In the genomic region with DNA sequence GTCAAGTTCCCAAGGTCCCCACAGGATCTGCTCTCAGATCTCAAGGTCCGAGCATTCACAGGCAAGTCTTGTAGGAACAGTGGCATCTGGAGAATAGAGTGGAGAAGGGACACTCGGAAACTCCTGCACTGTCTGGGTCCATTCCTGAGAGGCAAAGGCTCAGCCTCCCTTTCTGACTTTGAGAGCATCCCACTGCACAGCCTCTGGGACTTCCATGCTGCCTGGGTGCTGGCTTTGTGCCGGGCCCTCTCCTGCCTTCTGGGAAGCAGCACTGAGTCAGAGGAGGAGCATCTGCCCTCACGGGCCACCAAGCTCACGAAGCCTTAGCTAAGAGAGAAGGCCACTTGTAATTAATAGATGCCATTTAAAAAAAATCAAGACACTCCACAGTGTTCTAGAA, we compare ENCODE assay signal across 22 mouse cellular contexts. TPM values are rescaled to one million over a fixed set of nuclear protein-coding genes. Genes with fewer than 3 reads are reported as not detected.
DNase-seq lines count a peak whose midpoint lies in the region; ATAC-seq lines count a peak whose summit lies in the region.
"Had no signal": no experiment of that assay in that cellular context is flagged by ENCODE, and none has a peak within 500 bp of the region (broad histone marks: within the 10 kb centered on the region; RNA-seq: fewer than 3 reads in every experiment).

No protein-coding gene starts in this region.

- ATAC-seq in monocyte, adult 5-6 weeks (replicated peaks; ENCODE audit: insufficient number of reproducible peaks, low FRiP score, low TSS enrichment, poor library complexity, severe bottlenecking), result no peak
- ATAC-seq: hindbrain, embryonic 16.5 days; intestine, embryonic 16.5 days; midbrain, embryonic 15.5 days had no signal

- no peaks in the 10 kb centered on the region for H3K27me3 ChIP-seq in midbrain, embryonic 10.5 days (ENCODE audit: low read depth, poor library complexity, severe bottlenecking)
- H3K27me3 ChIP-seq: CH12.LX; heart, embryonic 15.5 days; kidney, embryonic 15.5 days; midbrain, embryonic 15.5 days had no signal

- WGBS in midbrain, embryonic 10.5 days, result 75% methylated on average over 5 of the region's 5 CpGs

- no peaks in the 10 kb centered on the region for H3K4me1 ChIP-seq in midbrain, embryonic 10.5 days
- H3K4me1 ChIP-seq: heart, embryonic 15.5 days; kidney, embryonic 15.5 days; megakaryocyte, embryonic 14.5 days; midbrain, embryonic 15.5 days had no signal

- H3K4me3 ChIP-seq in midbrain, embryonic 10.5 days, result no peak overlapping the region
- H3K4me3 ChIP-seq: embryonic facial prominence, embryonic 10.5 days; heart, embryonic 15.5 days; kidney, embryonic 15.5 days; left cerebral cortex, adult 2 months; megakaryocyte, embryonic 14.5 days; midbrain, embryonic 15.5 days had no signal

- H3K27ac ChIP-seq in midbrain, embryonic 10.5 days (replicated peaks), result no peak overlapping the region
- H3K27ac ChIP-seq: embryonic facial prominence, embryonic 10.5 days; heart, embryonic 15.5 days; kidney, embryonic 15.5 days; left cerebral cortex, adult 2 months; midbrain, embryonic 15.5 days had no signal

- H3K9me3 ChIP-seq in midbrain, embryonic 10.5 days (replicated peaks), result no peaks in the 10 kb centered on the region
- H3K9me3 ChIP-seq: embryonic facial prominence, embryonic 10.5 days; heart, embryonic 15.5 days; kidney, embryonic 15.5 days; megakaryocyte, embryonic 14.5 days; midbrain, embryonic 15.5 days had no signal

- no peaks in the 10 kb centered on the region for H3K36me3 ChIP-seq in midbrain, embryonic 10.5 days
- H3K36me3 ChIP-seq: embryonic facial prominence, embryonic 10.5 days; heart, embryonic 15.5 days; kidney, embryonic 15.5 days; midbrain, embryonic 15.5 days had no signal

- peak; percentile 13 to 35 for DNase-seq in cerebellum, postnatal 25 days
- no peak for DNase-seq in cerebellum, postnatal 4 days (ENCODE audit: low spot score in 2 of 2)
- peak; percentile 15 for DNase-seq in ovary, postnatal 36 days (ENCODE audit: low spot score)
- no peak for DNase-seq in ovary, postnatal 14 days (ENCODE audit: low spot score)
- DNase-seq in adrenal gland, adult 2 months, result peak; percentile 86
- DNase-seq in layer of hippocampus, adult 9-10 months (ENCODE audit: low spot score), result peak; percentile 10
- DNase-seq in midbrain, embryonic 10.5 days (ENCODE audit: low spot score), result no peak
- DNase-seq: cerebellum, adult 9-10 months; gastrocnemius, postnatal 10 days; lung, adult 18-20 months; lung, postnatal 14 days; thymus, adult 2 months had no signal

RNA-seq across cellular contexts. Expression of a gene that starts 37.3 kb away (rescaled TPM):
- total RNA-seq in adrenal gland, adult 2 months (2021), result 100 to 1,000 TPM in 1 of 2 experiments, 10 to 100 TPM in 1; 48.7 to 154 TPM
- 71.0 and 106 TPM in 2 replicates for polyA plus RNA-seq in adrenal gland, adult 2 months (2012; rRNA removed)
- polyA plus RNA-seq in midbrain, embryonic 10.5 days (2016; fragmentation: Nextera tagmentation; extraction: Ambion mirVana), result 1.2 and 2.5 TPM in 2 replicates
- 1.0 to 3.3 TPM (median 1.1 TPM) in 3 replicates for total RNA-seq in monocyte, adult 5-6 weeks (2017)

Comparison
In these comparisons a context has a peak if more than half of its experiments do, and no peak if none do; other contexts are left out.
1. DNase-seq: peak in cerebellum, postnatal 25 days (2 of 2), ovary, postnatal 36 days (single experiment), adrenal gland, adult 2 months (single experiment) and layer of hippocampus, adult 9-10 months (single experiment); none in cerebellum, postnatal 4 days (0 of 2), ovary, postnatal 14 days (single experiment) and midbrain, embryonic 10.5 days (single experiment).
2. RNA of a gene that starts 37.3 kb away (total RNA-seq): 48.7 to 154 TPM in adrenal gland, adult 2 months; 1.0 to 3.3 TPM in monocyte, adult 5-6 weeks; every median in the first group is over 10 times any median in the second.